ENCODE assay signal across 26 mouse cellular contexts in the genomic region with DNA sequence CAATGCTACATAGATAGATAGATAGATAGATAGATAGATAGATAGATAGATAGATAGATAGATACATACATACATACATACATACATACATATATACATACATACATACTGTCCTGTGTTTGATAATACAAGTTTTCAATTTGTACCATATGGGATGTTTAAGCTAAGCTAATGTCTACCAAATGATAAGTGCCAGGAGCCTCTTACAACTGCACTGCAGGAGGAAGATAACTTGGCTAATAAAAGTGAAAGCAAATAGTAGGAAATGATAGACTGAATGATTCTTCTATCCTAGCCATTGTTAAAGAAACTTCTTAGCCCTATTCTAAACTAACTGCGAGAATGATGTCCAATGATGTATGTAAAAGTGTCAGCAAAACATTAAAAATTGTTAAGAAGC.
"Had no signal": no experiment of that assay in that cellular context is flagged by ENCODE, and none has a peak within 500 bp of the region (broad histone marks: within the 10 kb centered on the region; RNA-seq: fewer than 3 reads in every experiment).

No protein-coding gene starts in this region.

- H3K27me3 ChIP-seq: heart, embryonic 13.5 days; heart, embryonic 15.5 days; hindbrain, embryonic 12.5 days; intestine, embryonic 15.5 days; limb, embryonic 12.5 days had no signal

- H3K4me2 ChIP-seq: heart, embryonic 11.5 days; heart, embryonic 13.5 days; heart, embryonic 15.5 days; hindbrain, embryonic 12.5 days; hindbrain, embryonic 14.5 days; intestine, embryonic 15.5 days; limb, embryonic 12.5 days had no signal

- H3K4me3 ChIP-seq: heart, adult 2 months; heart, embryonic 13.5 days; heart, embryonic 15.5 days; hindbrain, embryonic 10.5 days; hindbrain, embryonic 12.5 days; intestine, embryonic 15.5 days; layer of hippocampus, adult 2 months; left cerebral cortex, adult 2 months; limb, embryonic 10.5 days; limb, embryonic 12.5 days had no signal

- ATAC-seq: hindbrain, embryonic 16.5 days; inflammation-experienced regulatory T-cells, adult 6 months; intestine, embryonic 15.5 days; intestine, postnatal 0 days had no signal

- H3K9ac ChIP-seq: heart, embryonic 13.5 days; heart, embryonic 15.5 days; hindbrain, embryonic 12.5 days; hindbrain, embryonic 14.5 days; intestine, embryonic 15.5 days; limb, embryonic 12.5 days had no signal

- H3K27ac ChIP-seq: heart, adult 2 months; heart, embryonic 13.5 days; heart, embryonic 15.5 days; hindbrain, embryonic 10.5 days; hindbrain, embryonic 12.5 days; hindbrain, embryonic 14.5 days; intestine, embryonic 15.5 days; layer of hippocampus, adult 2 months; left cerebral cortex, adult 2 months; limb, embryonic 10.5 days; limb, embryonic 12.5 days had no signal

- DNase-seq: gastrocnemius, postnatal 14 days; gastrocnemius, postnatal 36 days; heart, adult 11 months; heart, adult 2 months; heart, postnatal 14 days; heart, postnatal 36 days; kidney, adult 18-20 months; kidney, adult 8-10 months; kidney, postnatal 10 days; kidney, postnatal 25 days; kidney, postnatal 4 days; liver had no signal

- H3K36me3 ChIP-seq: heart, embryonic 13.5 days; heart, embryonic 15.5 days; hindbrain, embryonic 10.5 days; hindbrain, embryonic 12.5 days; intestine, embryonic 15.5 days; limb, embryonic 10.5 days; limb, embryonic 12.5 days had no signal

- H3K9me3 ChIP-seq: heart, embryonic 13.5 days; heart, embryonic 15.5 days; hindbrain, embryonic 10.5 days; hindbrain, embryonic 12.5 days; intestine, embryonic 15.5 days; limb, embryonic 10.5 days; limb, embryonic 12.5 days had no signal

- H3K4me1 ChIP-seq: heart, embryonic 13.5 days; heart, embryonic 15.5 days; hindbrain, embryonic 10.5 days; hindbrain, embryonic 12.5 days; intestine, embryonic 15.5 days; limb, embryonic 10.5 days; limb, embryonic 12.5 days had no signal
